Mouse (Mus musculus) Muller cell, postnatal 12 days (primary cell): ENCODE results near the gene Smap1.

ENCODE experiments used
- DNase-seq: peaks from one replicate; pipeline ENCODE4 v3.0.0-alpha.2; 2015; ENCODE audit errors: inconsistent ontology term

Gene Smap1

GRCm38 (mm10) chr1:23920275-23920674 lies 1.8 kb downstream of the Smap1 start:
- peak; percentile 52 for DNase-seq

- DNase-seq = no peak
These were observed 3.0 kb downstream of the Smap1 start for GRCm38 (mm10) chr1:23919086-23919485.

GRCm38 (mm10) chr1:23915483-23915882 lies 6.6 kb downstream of the Smap1 start:
- no peak for DNase-seq

- peak; percentile 92 for DNase-seq
These were observed 9.1 kb downstream of the Smap1 start for GRCm38 (mm10) chr1:23912988-23913387.

- peak; percentile 15 for DNase-seq
These were observed 16.0 kb downstream of the Smap1 start for GRCm38 (mm10) chr1:23906082-23906481.

GRCm38 (mm10) chr1:23903340-23903739 lies 18.8 kb downstream of the Smap1 start:
- no peak for DNase-seq

- no peak for DNase-seq
These were observed 19.4 kb downstream of the Smap1 start for GRCm38 (mm10) chr1:23902736-23903135.

GRCm38 (mm10) chr1:23899647-23900020 lies 22.5 kb downstream of the Smap1 start:
- DNase-seq = no peak

- DNase-seq = no peak
These were observed 23.0 kb downstream of the Smap1 start for GRCm38 (mm10) chr1:23899020-23899646.

- peak; percentile 17 for DNase-seq
These were observed 30.0 kb downstream of the Smap1 start for GRCm38 (mm10) chr1:23892072-23892471.

GRCm38 (mm10) chr1:23884914-23885313 lies 37.2 kb downstream of the Smap1 start:
- peak; percentile 34 for DNase-seq

- no peak for DNase-seq
These were observed 37.9 kb downstream of the Smap1 start for GRCm38 (mm10) chr1:23884087-23884668.

- no peak for DNase-seq
These were observed 39.4 kb downstream of the Smap1 start for GRCm38 (mm10) chr1:23882681-23883080.

- no peak for DNase-seq
These were observed 49.9 kb downstream of the Smap1 start for GRCm38 (mm10) chr1:23872194-23872593.

GRCm38 (mm10) chr1:23867350-23867862 lies 54.7 kb downstream of the Smap1 start:
- peak; percentile 4 for DNase-seq

- no peak for DNase-seq
These were observed 56.6 kb downstream of the Smap1 start for GRCm38 (mm10) chr1:23865566-23865965.

GRCm38 (mm10) chr1:23860944-23861343 lies 61.2 kb downstream of the Smap1 start:
- no peak for DNase-seq

GRCm38 (mm10) chr1:23855623-23856022 lies 66.5 kb downstream of the Smap1 start:
- DNase-seq = no peak

GRCm38 (mm10) chr1:23846044-23846680 lies 76.0 kb downstream of the Smap1 start:
- peak; percentile 80 for DNase-seq

- DNase-seq = no peak
These were observed 77.1 kb downstream of the Smap1 start for GRCm38 (mm10) chr1:23845007-23845406.

GRCm38 (mm10) chr1:23843790-23844189 lies 78.3 kb downstream of the Smap1 start:
- DNase-seq = no peak

- no peak for DNase-seq
These were observed 79.5 kb downstream of the Smap1 start for GRCm38 (mm10) chr1:23842629-23843028.

- DNase-seq = no peak
These were observed 81.2 kb downstream of the Smap1 start for GRCm38 (mm10) chr1:23840924-23841323.
